Mouse (Mus musculus): Measurements from ENCODE around the gene Tulp4.

Tulp4 gene

GRCm38 (mm10) chr17:6123776-6124175, 17.5 kb downstream of the Tulp4 start:
- DNase-seq (ENCODE audit: low read depth, low spot score), result no peak

GRCm38 (mm10) chr17:6125441-6125840, 19.2 kb downstream of the Tulp4 start:
- DNase-seq (ENCODE audit: low read depth, low spot score), result no peak

GRCm38 (mm10) chr17:6128039-6128438, 21.8 kb downstream of the Tulp4 start:
- no peak for DNase-seq (ENCODE audit: low read depth, low spot score)

GRCm38 (mm10) chr17:6129361-6129760, 23.1 kb downstream of the Tulp4 start:
- peak; percentile 14 for DNase-seq (ENCODE audit: low read depth, low spot score)

GRCm38 (mm10) chr17:6131083-6131482, 24.8 kb downstream of the Tulp4 start:
- DNase-seq (ENCODE audit: low read depth, low spot score), result no peak

- no peak for DNase-seq (ENCODE audit: low read depth, low spot score)
Measured at GRCm38 (mm10) chr17:6140875-6141274, 34.6 kb downstream of the Tulp4 start.

GRCm38 (mm10) chr17:6141344-6141743, 35.1 kb downstream of the Tulp4 start:
- no peak for DNase-seq (ENCODE audit: low read depth, low spot score)

- no peak for DNase-seq (ENCODE audit: low read depth, low spot score)
Measured at GRCm38 (mm10) chr17:6145244-6145643, 39.0 kb downstream of the Tulp4 start.

GRCm38 (mm10) chr17:6152941-6153340, 46.7 kb downstream of the Tulp4 start:
- no peak for DNase-seq (ENCODE audit: low read depth, low spot score)

GRCm38 (mm10) chr17:6153581-6153980, 47.3 kb downstream of the Tulp4 start:
- no peak for DNase-seq (ENCODE audit: low read depth, low spot score)

- DNase-seq (ENCODE audit: low read depth, low spot score), result no peak
Measured at GRCm38 (mm10) chr17:6154366-6154765, 48.1 kb downstream of the Tulp4 start.

- no peak for DNase-seq (ENCODE audit: low read depth, low spot score)
Measured at GRCm38 (mm10) chr17:6160495-6160894, 54.3 kb downstream of the Tulp4 start.

GRCm38 (mm10) chr17:6161916-6162315, 55.7 kb downstream of the Tulp4 start:
- DNase-seq (ENCODE audit: low read depth, low spot score), result no peak

- DNase-seq (ENCODE audit: low read depth, low spot score), result no peak
Measured at GRCm38 (mm10) chr17:6162761-6163160, 56.5 kb downstream of the Tulp4 start.

- no peak for DNase-seq (ENCODE audit: low read depth, low spot score)
Measured at GRCm38 (mm10) chr17:6164911-6165310, 58.7 kb downstream of the Tulp4 start.

GRCm38 (mm10) chr17:6172440-6172839, 66.2 kb downstream of the Tulp4 start:
- no peak for DNase-seq (ENCODE audit: low read depth, low spot score)

- DNase-seq (ENCODE audit: low read depth, low spot score), result no peak
Measured at GRCm38 (mm10) chr17:6172926-6173690, 66.9 kb downstream of the Tulp4 start.

GRCm38 (mm10) chr17:6174574-6174973, 68.3 kb downstream of the Tulp4 start:
- DNase-seq (ENCODE audit: low read depth, low spot score), result no peak

- DNase-seq (ENCODE audit: low read depth, low spot score), result no peak
Measured at GRCm38 (mm10) chr17:6178564-6179267, 72.5 kb downstream of the Tulp4 start.

- no peak for DNase-seq (ENCODE audit: low read depth, low spot score)
Measured at GRCm38 (mm10) chr17:6179389-6179788, 73.2 kb downstream of the Tulp4 start.

- no peak for DNase-seq (ENCODE audit: low read depth, low spot score)
Measured at GRCm38 (mm10) chr17:6180421-6180820, 74.2 kb downstream of the Tulp4 start.

GRCm38 (mm10) chr17:6182715-6183114, 76.5 kb downstream of the Tulp4 start:
- DNase-seq (ENCODE audit: low read depth, low spot score), result no peak

GRCm38 (mm10) chr17:6186651-6187050, 80.4 kb downstream of the Tulp4 start:
- no peak for DNase-seq (ENCODE audit: low read depth, low spot score)

Data from retina, postnatal 7 days (tissue).